Mouse (Mus musculus): ENCODE measurements around the gene Nol6. TPM values are rescaled to one million over a fixed set of nuclear protein-coding genes. Genes with fewer than 3 reads are reported as not detected.

Gene Nol6
- polyA plus RNA-seq, 1 experiment from 2014 or later: 9.5 TPM

- Histone ChIP-seq H3K9me3 (ENCODE audit: control insufficient read depth, low read length) (no peaks in the 10 kb centered on the region), H3K27ac (replicated peaks) (peak overlapping the region; percentile 99; the same call in 1 of the 2 replicates), H3K4me1 (replicated peaks; ENCODE audit: control insufficient read depth, insufficient read depth) (no peaks in the 10 kb centered on the region), H3K36me3 (ENCODE audit: control insufficient read depth, insufficient read depth, low read length) (no peaks in the 10 kb centered on the region), H3K27me3 (ENCODE audit: control insufficient read depth, insufficient read depth, low read length) (no peaks in the 10 kb centered on the region), H3K9ac (ENCODE audit: low read length) (no peak overlapping the region), H3K4me3 (ENCODE audit: low read depth, low read length) (no peak overlapping the region), H3K4me2 (replicated peaks; ENCODE audit: low read depth) (no peak overlapping the region)
- WGBS: 71% methylated on average over 6 of the region's 6 CpGs
- ATAC-seq (ENCODE audit: low FRiP score, low TSS enrichment): no peak
- TF ChIP-seq EP300 (optimal IDR thresholded peaks at IDR 0.05): no peak
- TF ChIP-seq CTCF (IDR thresholded peaks at IDR 0.05; ENCODE audit: low read depth): no peak
- no peak for DNase-seq (ENCODE audit: low spot score)
These were observed 9.5 kb upstream of the Nol6 start for GRCm38 (mm10) chr4:41133529-41134291.

- no peaks in the 10 kb centered on the region for H3K9me3 ChIP-seq (ENCODE audit: control insufficient read depth, low read length)
- no peak overlapping the region for H3K4me2 ChIP-seq (replicated peaks; ENCODE audit: low read depth)
- DNase-seq (ENCODE audit: low spot score) (no peak), ATAC-seq (ENCODE audit: low FRiP score, low TSS enrichment) (no peak)
- TF ChIP-seq EP300 (optimal IDR thresholded peaks at IDR 0.05) (no peak), CTCF (IDR thresholded peaks at IDR 0.05; ENCODE audit: low read depth) (no peak)
- no peaks in the 10 kb centered on the region for H3K27me3 ChIP-seq (ENCODE audit: control insufficient read depth, insufficient read depth, low read length)
- H3K36me3 ChIP-seq (ENCODE audit: control insufficient read depth, insufficient read depth, low read length): no peaks in the 10 kb centered on the region
- 73% methylated on average over 6 of the region's 6 CpGs for WGBS
- no peaks in the 10 kb centered on the region for H3K4me1 ChIP-seq (replicated peaks; ENCODE audit: control insufficient read depth, insufficient read depth)
- H3K9ac ChIP-seq (ENCODE audit: low read length): no peak overlapping the region
- no peak overlapping the region for H3K4me3 ChIP-seq (ENCODE audit: low read depth, low read length)
- H3K27ac ChIP-seq (replicated peaks): no peak overlapping the region
These were observed 8.2 kb upstream of the Nol6 start for GRCm38 (mm10) chr4:41132471-41132870.

- no peak overlapping the region for H3K27ac ChIP-seq (replicated peaks)
- WGBS: 78% methylated on average over 3 of the region's 3 CpGs
- ATAC-seq (ENCODE audit: low FRiP score, low TSS enrichment) (no peak), DNase-seq (ENCODE audit: low spot score) (no peak)
- no peaks in the 10 kb centered on the region for H3K9me3 ChIP-seq (ENCODE audit: control insufficient read depth, low read length)
- H3K36me3 ChIP-seq (ENCODE audit: control insufficient read depth, insufficient read depth, low read length): no peaks in the 10 kb centered on the region
- H3K4me1 ChIP-seq (replicated peaks; ENCODE audit: control insufficient read depth, insufficient read depth): no peaks in the 10 kb centered on the region
- H3K4me2 ChIP-seq (replicated peaks; ENCODE audit: low read depth): no peak overlapping the region
- H3K4me3 ChIP-seq (ENCODE audit: low read depth, low read length): no peak overlapping the region
- H3K9ac ChIP-seq (ENCODE audit: low read length): no peak overlapping the region
- no peaks in the 10 kb centered on the region for H3K27me3 ChIP-seq (ENCODE audit: control insufficient read depth, insufficient read depth, low read length)
- no peak for TF ChIP-seq EP300 (optimal IDR thresholded peaks at IDR 0.05)
- no peak for TF ChIP-seq CTCF (IDR thresholded peaks at IDR 0.05; ENCODE audit: low read depth)
These were observed 5.6 kb upstream of the Nol6 start for GRCm38 (mm10) chr4:41129836-41130235.

GRCm38 (mm10) chr4:41129406-41129805, 5.2 kb upstream of the Nol6 start:
- DNase-seq (ENCODE audit: low spot score) (peak; percentile 70), ATAC-seq (ENCODE audit: low FRiP score, low TSS enrichment) (peak; percentile 77)
- 2% methylated on average over 2 of the region's 2 CpGs for WGBS
- Histone ChIP-seq H3K4me1 (replicated peaks; ENCODE audit: control insufficient read depth, insufficient read depth) (no peaks in the 10 kb centered on the region), H3K4me2 (replicated peaks; ENCODE audit: low read depth) (no peak overlapping the region), H3K9ac (ENCODE audit: low read length) (no peak overlapping the region), H3K9me3 (ENCODE audit: control insufficient read depth, low read length) (no peaks in the 10 kb centered on the region), H3K27me3 (ENCODE audit: control insufficient read depth, insufficient read depth, low read length) (no peaks in the 10 kb centered on the region), H3K27ac (replicated peaks) (no peak overlapping the region), H3K36me3 (ENCODE audit: control insufficient read depth, insufficient read depth, low read length) (no peaks in the 10 kb centered on the region), H3K4me3 (ENCODE audit: low read depth, low read length) (no peak overlapping the region)
- TF ChIP-seq CTCF (IDR thresholded peaks at IDR 0.05; ENCODE audit: low read depth) (peak; percentile 90), EP300 (optimal IDR thresholded peaks at IDR 0.05) (no peak)

- Histone ChIP-seq H3K4me1 (replicated peaks; ENCODE audit: control insufficient read depth, insufficient read depth) (peaks cover 3% of the 10 kb centered on the region; the same call in 1 of the 2 replicates), H3K4me2 (replicated peaks; ENCODE audit: low read depth) (no peak overlapping the region), H3K9me3 (ENCODE audit: control insufficient read depth, low read length) (no peaks in the 10 kb centered on the region), H3K9ac (ENCODE audit: low read length) (no peak overlapping the region), H3K4me3 (ENCODE audit: low read depth, low read length) (no peak overlapping the region), H3K36me3 (ENCODE audit: control insufficient read depth, insufficient read depth, low read length) (peaks cover 61% of the 10 kb centered on the region), H3K27ac (replicated peaks) (no peak overlapping the region), H3K27me3 (ENCODE audit: control insufficient read depth, insufficient read depth, low read length) (no peaks in the 10 kb centered on the region)
- whole genome bisulfite sequencing: 71% methylated on average over 11 of the region's 11 CpGs
- TF ChIP-seq CTCF (IDR thresholded peaks at IDR 0.05; ENCODE audit: low read depth) (peak; percentile 93), EP300 (optimal IDR thresholded peaks at IDR 0.05) (no peak)
- ATAC-seq (ENCODE audit: low FRiP score, low TSS enrichment) (peak; percentile 19; the same call in 1 of the 2 replicates), DNase-seq (ENCODE audit: low spot score) (peak; percentile 73)
These were observed 5.5 kb downstream of the Nol6 start for GRCm38 (mm10) chr4:41118706-41119292.

- no peak overlapping the region for H3K4me3 ChIP-seq (ENCODE audit: low read depth, low read length)
- no peaks in the 10 kb centered on the region for H3K4me1 ChIP-seq (replicated peaks; ENCODE audit: control insufficient read depth, insufficient read depth)
- DNase-seq (ENCODE audit: low spot score) (no peak), ATAC-seq (ENCODE audit: low FRiP score, low TSS enrichment) (no peak)
- WGBS: 56% methylated on average over 3 of the region's 3 CpGs
- no peak overlapping the region for H3K27ac ChIP-seq (replicated peaks)
- H3K36me3 ChIP-seq (ENCODE audit: control insufficient read depth, insufficient read depth, low read length): peaks cover 60% of the 10 kb centered on the region
- no peak overlapping the region for H3K4me2 ChIP-seq (replicated peaks; ENCODE audit: low read depth)
- no peaks in the 10 kb centered on the region for H3K9me3 ChIP-seq (ENCODE audit: control insufficient read depth, low read length)
- TF ChIP-seq CTCF (IDR thresholded peaks at IDR 0.05; ENCODE audit: low read depth) (no peak), EP300 (optimal IDR thresholded peaks at IDR 0.05) (no peak)
- H3K27me3 ChIP-seq (ENCODE audit: control insufficient read depth, insufficient read depth, low read length): no peaks in the 10 kb centered on the region
- no peak overlapping the region for H3K9ac ChIP-seq (ENCODE audit: low read length)
These were observed 7.4 kb downstream of the Nol6 start for GRCm38 (mm10) chr4:41116817-41117216.
